Mouse (Mus musculus): ENCODE results near the gene Gsk3a.

Gsk3a gene

DNA sequence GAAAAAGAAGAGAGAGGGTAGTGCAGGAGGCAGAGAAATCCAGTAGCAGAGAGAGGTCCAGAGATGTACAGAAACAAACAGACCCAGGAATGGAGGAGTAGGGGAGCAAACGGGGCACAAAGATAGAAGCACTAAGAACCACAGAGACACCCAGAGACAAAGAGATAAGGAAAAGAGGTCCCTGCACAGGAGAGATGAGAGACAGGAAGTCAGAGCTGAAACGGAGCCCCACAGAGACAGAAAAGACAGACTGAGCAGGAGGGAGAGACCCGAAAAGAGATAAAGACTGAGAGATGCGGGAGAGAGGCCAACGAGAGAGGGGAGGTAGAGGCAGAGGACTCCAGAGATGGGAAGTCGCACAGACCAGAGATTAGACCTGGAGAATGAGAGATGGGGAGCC, 57.1 kb downstream of the Gsk3a start:
- no peak for DNase-seq

DNA sequence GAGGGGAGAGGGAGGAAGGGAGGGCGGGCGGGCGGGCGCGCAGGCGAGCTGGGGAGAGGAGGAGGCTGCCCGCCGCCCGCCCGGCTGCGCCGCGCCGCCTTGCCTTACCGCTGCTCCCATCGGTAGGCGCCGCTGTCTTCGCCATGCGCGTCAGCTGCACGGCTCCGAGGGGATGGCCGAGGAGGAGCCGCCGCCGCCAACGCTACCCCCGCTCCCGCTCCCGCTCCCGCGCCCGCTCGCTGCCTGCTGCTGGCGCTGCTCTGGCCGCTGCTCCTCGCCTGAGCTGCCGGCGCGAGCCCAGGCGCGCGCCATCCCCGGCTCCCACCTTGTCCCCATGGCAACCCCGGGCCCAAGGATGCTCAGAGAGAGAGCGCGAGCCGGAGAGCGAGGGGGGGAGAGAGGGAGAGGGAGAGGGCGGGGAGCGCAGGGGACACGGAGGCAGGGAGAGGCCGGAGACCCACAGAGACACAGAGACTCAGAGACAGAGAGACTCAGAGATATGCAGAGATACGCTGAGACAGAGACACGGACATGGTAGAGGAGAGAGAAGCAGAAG, 58.0 kb downstream of the Gsk3a start, which contains the start of gene Pou2f2:
TSS of gene Pou2f2 (minus strand) at position 121 of the 556 bp plus-strand sequence.
- DNase-seq: peak; percentile 63

DNA sequence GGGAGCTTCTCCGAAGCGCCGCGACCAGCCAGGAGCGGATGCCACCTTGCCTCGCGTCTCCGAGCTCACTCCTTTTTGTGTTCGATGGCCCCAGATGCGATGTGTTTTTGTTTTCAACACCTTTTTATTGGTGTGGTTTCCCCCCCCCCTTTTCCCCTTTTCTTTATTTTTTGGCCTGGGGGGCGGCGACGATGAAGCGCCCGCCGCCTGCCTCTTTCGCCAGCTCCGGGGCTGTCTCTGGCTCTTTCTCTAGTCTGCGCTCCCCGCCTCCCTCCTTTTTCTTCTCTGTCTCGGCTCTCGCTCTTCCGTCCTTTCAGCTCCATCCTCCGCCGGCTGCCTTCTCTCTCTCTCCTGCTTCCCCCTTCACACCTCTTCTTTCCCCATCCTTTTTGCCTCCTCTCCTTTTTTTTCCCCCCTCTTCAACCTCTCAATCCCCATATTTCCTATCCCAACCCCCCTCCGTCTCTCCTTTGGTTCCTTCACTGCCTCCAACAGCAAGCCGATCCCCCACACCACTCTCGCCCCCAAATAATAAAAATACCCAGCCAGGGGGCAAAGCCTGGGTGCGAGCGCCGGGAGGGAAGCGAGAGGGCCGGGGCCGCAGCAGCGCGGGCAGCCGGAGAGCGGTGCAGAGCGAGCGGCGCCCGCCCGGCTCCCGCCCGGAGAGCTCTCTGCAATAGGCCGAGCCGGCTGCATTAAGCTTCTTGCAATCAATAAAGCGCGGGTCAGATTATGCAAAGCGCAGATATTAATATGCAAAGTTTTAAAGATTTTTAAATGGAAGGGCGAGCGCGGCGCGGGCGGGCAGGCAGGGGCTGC, 58.7 kb downstream of the Gsk3a start:
- no peak for DNase-seq

DNA sequence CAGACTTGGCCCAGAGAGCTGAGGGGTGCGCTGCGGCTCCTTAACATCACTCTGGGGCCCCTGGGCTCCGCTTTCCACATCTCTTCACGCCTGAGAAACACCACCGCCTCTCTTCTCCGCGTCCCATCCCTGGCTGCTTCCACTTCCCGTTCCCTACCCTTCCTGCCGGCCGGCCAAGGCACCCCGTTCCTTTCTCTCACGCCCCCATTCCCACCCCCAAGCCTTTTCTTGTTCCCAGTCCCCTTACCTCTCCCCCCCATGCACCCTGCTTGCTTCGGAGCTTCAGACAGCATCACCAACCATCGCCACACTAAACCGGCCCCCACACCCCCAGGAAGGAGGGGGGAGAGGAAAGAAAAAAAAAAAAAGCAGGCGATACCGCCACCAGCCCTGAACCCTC, 59.3 kb downstream of the Gsk3a start:
- no peak for DNase-seq
